Mouse (Mus musculus) lung, embryonic 16.5 days (tissue): ENCODE data around the gene Kirrel3. TPM values are rescaled to one million over a fixed set of nuclear protein-coding genes. Genes with fewer than 3 reads are reported as not detected.
A peak's percentile ranks its signal among the peaks of the same experiment; 100 is the strongest.

Experiments used
- ATAC-seq: fragments of 200-750 bp; cut with Nextera tagmentation; 2 replicates; pipeline ENCODE4 v1.8.0; 2017; ENCODE audit warnings: low read depth, mild to moderate bottlenecking, moderate library complexity
- H3K27ac ChIP-seq: fragments of 300-500 bp; sonication (generic); 2 replicates; pipeline ENCODE4 v1.5.1; 2014; ENCODE audit warnings: mild to moderate bottlenecking, control low read depth, low read length
- H3K27me3 ChIP-seq: fragments of 300-500 bp; sonication (generic); 2 replicates; pipeline ENCODE4 v1.6.1; 2014; ENCODE audit warnings: low read depth, low read length, mixed read lengths; ENCODE audit not compliant: control insufficient read depth, insufficient read depth
- H3K36me3 ChIP-seq: fragments of 300-500 bp; sonication (generic); 2 replicates; pipeline ENCODE4 v1.6.1; 2014; ENCODE audit warnings: low read length; ENCODE audit not compliant: control insufficient read depth, insufficient read depth
- H3K4me1 ChIP-seq: fragments of 300-500 bp; sonication (generic); replicated peaks from 2 replicates; pipeline ENCODE4 v1.6.1; 2014; ENCODE audit warnings: low read length, mixed read lengths; ENCODE audit not compliant: control insufficient read depth, insufficient read depth
- H3K4me2 ChIP-seq: fragments of 300-500 bp; sonication (generic); 2 replicates; pipeline ENCODE4 v1.6.1; 2014; ENCODE audit warnings: low read depth, low read length, control low read depth
- H3K4me3 ChIP-seq: fragments of 300-500 bp; sonication (generic); 2 replicates; pipeline ENCODE4 v1.5.1; 2014; ENCODE audit warnings: mild to moderate bottlenecking, low read length, control low read depth
- H3K9ac ChIP-seq: fragments of 300-500 bp; sonication (generic); 2 replicates; pipeline ENCODE4 v1.6.1; 2014; ENCODE audit warnings: low read length, control low read depth
- H3K9me3 ChIP-seq: fragments of 300-500 bp; sonication (generic); 2 replicates; pipeline ENCODE4 v1.6.1; 2016; ENCODE audit warnings: low read length; ENCODE audit not compliant: control insufficient read depth
- WGBS: fragments of 180-500 bp; shearing (Covaris S2); extraction: QIAGEN DNeasy Blood & Tissue Kit; methylation state at CpG from one replicate; pipeline ENCODE4 v1.1.7; 2014; 5-methylcytosine and 5-hydroxymethylcytosine counted together
- polyA plus RNA-seq: library from polyadenylated mRNA; unstranded; fragments of >200 nt; fragmentation: Nextera tagmentation; extraction: Ambion mirVana; gene quantifications from 2 replicates; pipeline ENCODE4 v1.2.1, GENCODE M21; 2015

The Kirrel3 gene
- polyA plus RNA-seq, 1 experiment from 2014 or later: 1.2 TPM

DNA sequence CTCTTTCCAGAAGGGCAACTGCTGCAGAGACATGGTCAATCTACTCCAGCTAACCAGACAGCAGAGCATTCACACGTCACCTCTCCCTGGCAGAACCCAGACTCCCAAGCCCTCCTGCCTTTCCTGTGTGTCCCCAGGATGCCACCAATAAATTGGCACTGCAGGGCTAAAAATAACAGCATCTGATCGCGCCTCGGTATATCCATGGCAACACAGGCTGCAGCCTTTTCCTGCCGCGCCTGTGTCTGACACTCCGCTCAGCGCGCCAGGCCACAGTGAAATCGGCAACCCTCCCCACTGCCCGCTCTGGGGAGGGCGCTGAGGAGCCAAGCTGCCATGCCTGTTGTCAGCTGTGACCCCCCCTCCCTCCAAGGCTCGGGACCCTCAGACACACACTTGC is 531.9 kb downstream of the Kirrel3 start:
- Histone ChIP-seq H3K9ac (peak overlapping the region; percentile 44; the same call in 1 of the 2 replicates), H3K4me2 (peak overlapping the region; percentile 49)

DNA sequence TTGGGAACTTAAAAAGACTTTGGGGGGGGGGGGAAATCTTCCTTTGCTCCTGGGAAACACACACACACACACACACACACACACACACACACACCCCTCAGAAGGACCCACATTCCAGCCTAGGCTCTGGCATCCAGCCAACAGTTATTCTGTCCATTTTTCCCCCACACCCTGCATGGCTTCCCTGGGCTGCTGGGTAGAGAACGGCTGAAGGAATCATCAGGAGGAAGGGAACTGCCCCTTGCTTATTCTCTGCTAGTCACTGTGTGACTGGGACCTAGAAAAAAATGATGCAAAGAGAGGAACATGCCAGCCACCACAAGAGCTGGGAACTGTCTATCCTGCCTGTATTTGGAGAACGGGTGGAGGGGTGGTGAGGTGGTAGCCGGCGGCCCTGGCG is 532.4 kb downstream of the Kirrel3 start:
- WGBS: 16% methylated on average over 5 of the region's 5 CpGs
- H3K4me1 ChIP-seq: peaks cover 18% of the 10 kb centered on the region
- H3K4me3 ChIP-seq: no peak overlapping the region; the same call in 1 of the 2 replicates
- no peaks in the 10 kb centered on the region for H3K36me3 ChIP-seq
- no peaks in the 10 kb centered on the region for H3K9me3 ChIP-seq
- H3K9ac ChIP-seq: no peak overlapping the region
- H3K27ac ChIP-seq: no peak overlapping the region
- peak overlapping the region; percentile 49 for H3K4me2 ChIP-seq
- ATAC-seq: peak; percentile 56
- H3K27me3 ChIP-seq: no peaks in the 10 kb centered on the region

More for the DNA sequence above, 531.9 kb downstream of the Kirrel3 start:
- H3K9me3 ChIP-seq: no peaks in the 10 kb centered on the region
- H3K27ac ChIP-seq: no peak overlapping the region
- H3K36me3 ChIP-seq: no peaks in the 10 kb centered on the region
- peak overlapping the region; percentile 20; the same call in 1 of the 2 replicates for H3K4me3 ChIP-seq
- peak; percentile 34 for ATAC-seq
- WGBS: 9% methylated on average over 13 of the region's 13 CpGs
- H3K4me1 ChIP-seq: peaks cover 18% of the 10 kb centered on the region
- H3K27me3 ChIP-seq: no peaks in the 10 kb centered on the region

DNA sequence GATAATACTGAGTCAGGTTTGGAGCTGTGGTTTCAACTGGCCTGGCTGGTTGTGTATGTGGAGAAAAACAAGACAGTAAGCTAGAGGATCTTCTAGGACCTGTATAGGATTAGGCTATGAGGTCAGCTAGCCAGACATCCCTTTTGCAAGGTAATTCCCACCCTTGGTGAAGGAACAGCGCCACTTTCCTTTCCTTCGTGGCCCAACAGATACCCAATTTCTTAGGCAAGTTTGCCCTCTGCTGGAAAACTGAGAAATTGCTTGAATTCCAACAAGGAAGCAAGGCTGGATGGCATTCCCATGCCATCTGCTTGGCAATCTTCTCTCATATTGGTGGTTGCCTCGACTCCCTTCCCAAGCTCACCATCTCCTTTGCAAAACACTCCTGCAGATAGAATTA is 533.7 kb downstream of the Kirrel3 start:
- Histone ChIP-seq H3K4me3 (no peak overlapping the region), H3K9me3 (no peaks in the 10 kb centered on the region), H3K36me3 (no peaks in the 10 kb centered on the region), H3K9ac (no peak overlapping the region), H3K27ac (no peak overlapping the region), H3K4me1 (peaks cover 18% of the 10 kb centered on the region), H3K27me3 (no peaks in the 10 kb centered on the region), H3K4me2 (no peak overlapping the region)
- WGBS: 11% methylated on average over 3 of the region's 3 CpGs
- ATAC-seq: peak; percentile 16; the same call in 1 of the 2 replicates

DNA sequence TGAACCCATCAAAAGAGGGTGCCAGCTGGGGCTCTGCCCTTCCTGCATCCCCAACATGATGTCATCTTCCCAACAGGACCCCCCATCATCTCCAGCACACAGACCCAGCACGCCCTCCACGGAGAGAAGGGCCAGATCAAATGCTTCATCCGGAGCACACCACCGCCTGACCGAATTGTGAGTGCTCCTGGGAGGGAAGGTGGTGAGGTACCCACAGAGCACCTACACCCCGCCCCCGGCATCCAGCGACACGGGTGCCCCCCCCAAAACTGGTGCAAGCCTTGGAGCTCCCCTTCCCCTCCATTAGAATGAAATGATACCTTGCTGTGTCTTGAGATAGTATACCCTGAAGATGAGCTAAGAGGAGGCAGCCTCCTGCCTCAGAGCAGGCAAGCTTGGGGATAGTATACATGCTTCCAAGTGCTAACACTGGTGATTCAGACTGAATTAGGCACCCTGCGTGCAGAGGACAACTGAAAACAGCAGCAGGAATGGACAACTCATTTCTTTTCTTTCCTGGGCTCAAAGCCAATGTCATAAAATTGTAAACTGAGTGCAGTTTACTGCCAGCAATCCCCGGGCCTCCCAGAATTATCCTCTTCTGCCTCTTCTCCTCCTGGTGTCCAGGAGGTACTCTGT is 534.4 kb downstream of the Kirrel3 start:
- no peak overlapping the region for H3K9ac ChIP-seq
- ATAC-seq: no peak
- H3K4me3 ChIP-seq: no peak overlapping the region
- H3K27ac ChIP-seq: no peak overlapping the region
- H3K27me3 ChIP-seq: no peaks in the 10 kb centered on the region
- peaks cover 18% of the 10 kb centered on the region for H3K4me1 ChIP-seq
- no peaks in the 10 kb centered on the region for H3K36me3 ChIP-seq
- H3K4me2 ChIP-seq: no peak overlapping the region
- H3K9me3 ChIP-seq: no peaks in the 10 kb centered on the region
- 48% methylated on average over 11 of the region's 11 CpGs for WGBS

DNA sequence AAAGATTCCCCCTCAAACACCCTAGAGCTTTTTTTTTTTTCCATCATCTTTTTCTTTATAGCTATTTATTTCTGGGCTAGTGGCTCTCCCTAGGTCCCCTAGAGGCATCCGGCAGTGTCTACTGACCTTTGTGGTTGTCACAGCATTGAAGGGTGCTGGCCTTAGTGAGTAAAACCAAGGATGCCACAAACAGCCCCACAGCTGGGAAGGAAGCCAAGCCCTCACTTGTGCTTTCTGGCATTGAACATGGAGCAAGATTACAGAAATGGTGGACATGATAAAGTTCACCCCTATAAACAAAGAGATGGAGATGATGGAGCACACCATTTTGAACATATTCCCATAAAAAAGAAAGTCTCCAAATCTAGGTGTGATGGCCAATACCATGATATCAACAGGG is 536.0 kb downstream of the Kirrel3 start:
- Histone ChIP-seq H3K4me2 (no peak overlapping the region), H3K9me3 (no peaks in the 10 kb centered on the region), H3K9ac (no peak overlapping the region), H3K27me3 (no peaks in the 10 kb centered on the region), H3K27ac (no peak overlapping the region), H3K4me3 (no peak overlapping the region), H3K36me3 (no peaks in the 10 kb centered on the region), H3K4me1 (peaks cover 23% of the 10 kb centered on the region)
- WGBS: 76% methylated on average over 1 of the region's 1 CpGs
- ATAC-seq: no peak

DNA sequence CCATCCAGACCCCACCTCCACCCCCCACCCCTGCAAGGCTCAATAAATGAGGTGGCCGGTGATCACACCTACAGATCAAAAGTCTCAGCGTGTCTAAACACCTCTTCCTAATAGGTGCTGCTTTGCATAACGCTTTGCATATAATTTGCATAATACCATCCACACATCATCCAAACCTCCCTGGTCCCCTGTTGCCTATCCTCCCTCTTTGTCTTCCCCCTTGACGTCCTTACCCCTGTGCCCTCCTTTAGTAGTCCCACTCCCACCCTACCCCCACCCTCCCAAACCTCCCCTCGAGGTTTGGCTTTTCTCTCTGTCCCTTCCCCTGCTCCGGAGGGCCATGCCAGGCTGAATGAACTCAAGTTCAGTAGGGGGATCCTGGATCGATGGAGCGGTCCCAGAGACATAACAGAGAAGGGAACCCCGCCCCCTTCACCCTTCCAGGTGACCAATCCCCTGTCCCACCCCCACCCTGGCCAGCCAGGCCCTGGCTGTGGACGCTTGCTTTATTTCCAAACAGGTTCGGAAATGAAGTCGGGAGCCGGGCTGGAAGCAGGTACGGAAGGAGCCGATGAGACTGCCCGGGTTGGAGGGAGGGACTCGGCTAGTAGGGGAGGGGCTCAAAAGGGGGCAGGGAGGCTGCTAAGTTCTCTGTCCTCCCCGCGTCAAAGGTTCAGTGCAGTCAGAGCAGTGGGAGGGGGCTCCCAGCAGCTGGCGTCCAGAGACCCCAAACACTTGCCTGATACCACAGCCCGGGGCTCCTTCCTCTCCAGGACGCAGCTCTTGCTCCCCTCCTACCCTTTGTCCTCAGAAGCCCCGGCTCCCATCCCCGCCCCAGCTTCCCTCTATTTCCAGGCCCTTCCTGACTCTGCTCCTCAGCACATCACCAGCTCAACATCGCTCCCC is 539.1 kb downstream of the Kirrel3 start:
- Histone ChIP-seq H3K27ac (no peak overlapping the region), H3K36me3 (no peaks in the 10 kb centered on the region), H3K9me3 (no peaks in the 10 kb centered on the region), H3K9ac (peak overlapping the region; percentile 34; the same call in 1 of the 2 replicates), H3K4me1 (peaks cover 8% of the 10 kb centered on the region), H3K4me3 (peak overlapping the region; percentile 30), H3K27me3 (no peaks in the 10 kb centered on the region), H3K4me2 (peak overlapping the region; percentile 54)
- no peak for ATAC-seq
- 6% methylated on average over 25 of the region's 25 CpGs for WGBS

DNA sequence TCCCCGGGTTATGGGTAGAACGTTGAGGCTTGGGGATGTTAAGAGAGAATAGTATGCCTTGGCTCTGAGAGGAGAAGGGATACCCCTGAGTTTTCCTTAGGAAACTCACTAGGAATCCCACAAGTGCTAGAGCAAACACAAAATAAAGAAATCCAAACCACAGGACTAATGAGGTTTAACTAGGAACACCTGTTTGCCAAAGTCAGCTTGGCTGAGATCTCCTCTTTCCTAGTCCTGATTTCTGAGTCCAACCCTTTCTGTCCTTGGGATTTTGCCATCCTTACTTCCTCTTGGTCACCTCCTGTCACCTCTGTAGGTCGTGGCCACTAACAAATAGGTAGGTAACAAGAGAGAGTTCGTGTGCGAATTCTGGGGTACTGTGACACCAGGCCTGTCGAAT is 540.6 kb downstream of the Kirrel3 start:
- H3K27ac ChIP-seq: no peak overlapping the region
- WGBS: 76% methylated on average over 6 of the region's 6 CpGs
- no peak overlapping the region for H3K4me3 ChIP-seq
- H3K27me3 ChIP-seq: no peaks in the 10 kb centered on the region
- H3K4me1 ChIP-seq: peaks cover 5% of the 10 kb centered on the region
- H3K36me3 ChIP-seq: no peaks in the 10 kb centered on the region
- no peak for ATAC-seq
- no peaks in the 10 kb centered on the region for H3K9me3 ChIP-seq
- no peak overlapping the region for H3K9ac ChIP-seq
- no peak overlapping the region for H3K4me2 ChIP-seq

DNA sequence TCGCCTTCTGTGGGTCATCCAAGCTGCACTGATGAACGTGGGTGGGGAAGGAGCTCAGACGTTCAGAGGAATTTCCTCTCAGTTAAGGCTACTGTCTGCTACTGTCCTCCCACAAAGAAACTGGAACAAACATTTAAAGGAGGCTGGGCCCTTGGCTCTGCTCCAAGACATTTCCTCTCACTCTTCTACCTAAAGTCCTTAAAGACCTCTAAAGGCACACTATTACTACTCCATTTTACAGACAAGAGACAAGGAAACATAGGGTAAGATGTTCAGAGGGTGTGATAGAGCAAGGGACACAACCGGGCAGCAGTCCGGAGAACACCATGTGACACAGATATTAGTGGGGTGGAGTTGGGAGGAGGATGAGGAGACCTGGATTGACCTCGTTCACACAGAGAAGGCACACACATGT is 541.2 kb downstream of the Kirrel3 start:
- Histone ChIP-seq H3K9ac (no peak overlapping the region), H3K27ac (no peak overlapping the region), H3K9me3 (no peaks in the 10 kb centered on the region), H3K4me1 (peaks cover 5% of the 10 kb centered on the region), H3K27me3 (no peaks in the 10 kb centered on the region), H3K4me2 (no peak overlapping the region), H3K4me3 (no peak overlapping the region), H3K36me3 (no peaks in the 10 kb centered on the region)
- 49% methylated on average over 6 of the region's 6 CpGs for WGBS
- ATAC-seq: no peak

DNA sequence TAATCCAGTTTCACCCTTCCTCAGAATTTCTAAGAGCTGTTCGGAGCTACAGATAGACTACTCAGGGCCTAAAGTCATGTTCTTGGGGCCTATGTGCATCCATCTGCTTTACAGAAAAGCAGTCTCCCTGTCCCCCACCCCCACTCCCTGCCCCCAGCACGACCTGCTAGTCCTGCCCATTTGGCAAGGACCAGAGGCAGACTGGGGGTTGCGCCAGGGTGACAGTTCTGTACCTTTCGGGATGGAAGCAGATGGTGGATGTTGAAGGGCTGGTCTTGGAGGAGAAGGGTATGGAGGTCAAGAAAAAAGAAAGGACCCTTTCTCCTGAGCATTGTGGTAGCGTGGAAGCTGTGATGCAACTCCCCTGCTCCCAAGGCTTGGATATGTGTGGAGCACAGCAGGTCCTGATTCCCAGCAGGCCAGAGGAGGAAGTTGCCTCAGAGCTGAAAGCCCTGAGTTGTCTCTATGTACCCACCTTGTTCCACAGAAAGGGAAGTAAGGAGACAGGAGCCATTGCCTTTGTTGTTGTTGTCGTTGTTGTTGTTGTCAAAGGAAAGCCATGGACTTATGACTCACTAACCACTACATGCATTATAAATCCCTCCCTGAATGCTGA is 541.8 kb downstream of the Kirrel3 start:
- Histone ChIP-seq H3K4me2 (no peak overlapping the region), H3K36me3 (no peaks in the 10 kb centered on the region), H3K4me3 (no peak overlapping the region), H3K27me3 (no peaks in the 10 kb centered on the region), H3K4me1 (peaks cover 5% of the 10 kb centered on the region), H3K27ac (no peak overlapping the region), H3K9ac (no peak overlapping the region), H3K9me3 (no peaks in the 10 kb centered on the region)
- WGBS: 68% methylated on average over 6 of the region's 6 CpGs
- no peak for ATAC-seq
